Mouse (Mus musculus): ENCODE measurements at regions not wholly inside any gene's neighbourhood (a gene's known extent, or its start where the extent isn't known, plus 50 kb on each side); places are given as distances from the start of the nearest gene placed in this dataset.

DNA sequence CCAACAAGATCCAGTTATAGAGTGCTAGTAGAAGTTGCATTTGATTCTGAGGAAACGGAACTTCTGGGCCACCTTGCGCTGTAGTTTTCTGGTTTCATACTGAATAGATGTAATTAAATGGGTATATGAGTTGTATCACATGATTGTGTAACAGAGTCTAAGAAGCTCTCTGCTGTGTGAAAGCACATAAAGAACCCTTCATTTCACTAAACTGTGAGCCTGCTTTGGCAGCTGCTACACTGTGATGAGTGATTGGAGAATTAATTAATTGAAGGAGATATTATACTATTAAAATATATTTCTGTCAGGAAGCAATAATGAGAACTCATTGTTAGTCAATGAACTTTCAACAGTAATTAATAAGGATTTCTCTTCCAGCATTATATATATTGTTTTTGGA is 369.8 kb upstream of the Fbxo33 start:
- Histone ChIP-seq H3K36me3 (ENCODE audit: insufficient read depth, low read length) (no peaks in the 10 kb centered on the region), H3K27ac (ENCODE audit: low read depth, low read length) (no peak overlapping the region), H3K4me1 (ENCODE audit: insufficient read depth, low read length) (no peaks in the 10 kb centered on the region), H3K4me3 (ENCODE audit: low read depth, low read length) (no peak overlapping the region), H3K9me3 (ENCODE audit: low read length) (no peaks in the 10 kb centered on the region), H3K4me2 (ENCODE audit: low read depth, low read length, poor library complexity, severe bottlenecking) (no peak overlapping the region), H3K27me3 (ENCODE audit: insufficient read depth, low read length) (no peaks in the 10 kb centered on the region), H3K9ac (replicated peaks; ENCODE audit: low read length, poor library complexity, severe bottlenecking) (no peak overlapping the region)
- ATAC-seq (ENCODE audit: low FRiP score) = no peak
- TF ChIP-seq CTCF (IDR thresholded peaks at IDR 0.05) = no peak
- WGBS = 90% methylated on average over 2 of the region's 2 CpGs
- no peak for DNase-seq (ENCODE audit: low spot score)

DNA sequence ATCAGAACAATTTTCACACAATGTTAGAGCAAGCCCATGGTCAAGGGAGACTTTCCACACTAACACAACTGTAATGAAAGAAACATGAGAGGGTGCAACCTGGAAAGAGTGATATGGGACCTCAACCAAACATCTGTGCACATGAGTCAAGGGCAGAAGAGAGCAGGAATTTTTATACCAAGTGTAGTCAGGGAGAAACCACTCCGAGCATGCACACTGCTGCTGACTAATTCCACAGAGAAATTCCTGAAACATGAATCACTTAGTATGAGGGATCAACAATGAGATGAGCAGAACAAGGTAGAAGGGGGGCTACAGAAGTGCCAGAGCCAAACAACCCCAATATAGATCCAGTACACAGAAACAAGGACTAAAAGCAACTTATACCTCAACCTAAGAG is 363.1 kb upstream of the Fbxo33 start:
- Histone ChIP-seq H3K27me3 (ENCODE audit: insufficient read depth, low read length) (no peaks in the 10 kb centered on the region), H3K4me3 (ENCODE audit: low read depth, low read length) (no peak overlapping the region), H3K4me1 (ENCODE audit: insufficient read depth, low read length) (no peaks in the 10 kb centered on the region), H3K36me3 (ENCODE audit: insufficient read depth, low read length) (no peaks in the 10 kb centered on the region), H3K4me2 (ENCODE audit: low read depth, low read length, poor library complexity, severe bottlenecking) (no peak overlapping the region), H3K9me3 (ENCODE audit: low read length) (no peaks in the 10 kb centered on the region), H3K9ac (replicated peaks; ENCODE audit: low read length, poor library complexity, severe bottlenecking) (no peak overlapping the region), H3K27ac (ENCODE audit: low read depth, low read length) (no peak overlapping the region)
- 79% methylated on average over 1 of the region's 1 CpGs for WGBS
- DNase-seq (ENCODE audit: low spot score) (no peak), ATAC-seq (ENCODE audit: low FRiP score) (no peak)
- TF ChIP-seq CTCF (IDR thresholded peaks at IDR 0.05) = no peak

DNA sequence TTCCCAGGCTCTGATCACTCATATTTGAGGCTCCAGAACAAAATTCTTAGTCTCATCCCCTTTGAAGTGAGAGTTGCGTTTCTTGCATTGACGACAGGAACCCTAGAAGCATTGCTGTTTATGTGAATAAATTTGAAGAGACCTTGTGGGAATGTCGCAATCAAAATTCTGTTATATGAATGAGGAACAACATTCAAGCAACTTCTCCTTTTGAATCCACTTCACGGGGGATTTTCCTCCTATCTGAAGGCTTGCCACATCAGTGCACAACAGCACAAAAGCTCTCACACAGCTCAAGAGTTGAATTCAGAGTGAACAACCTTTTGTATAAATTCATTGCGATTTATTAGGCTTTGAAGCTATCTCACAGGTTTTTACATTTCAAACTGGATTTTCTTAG is 360.2 kb upstream of the Fbxo33 start:
- WGBS = 44% methylated on average over 5 of the region's 5 CpGs
- Histone ChIP-seq H3K4me2 (ENCODE audit: low read depth, low read length, poor library complexity, severe bottlenecking) (no peak overlapping the region), H3K9me3 (ENCODE audit: low read length) (no peaks in the 10 kb centered on the region), H3K27me3 (ENCODE audit: insufficient read depth, low read length) (no peaks in the 10 kb centered on the region), H3K9ac (replicated peaks; ENCODE audit: low read length, poor library complexity, severe bottlenecking) (no peak overlapping the region), H3K4me3 (ENCODE audit: low read depth, low read length) (no peak overlapping the region), H3K4me1 (ENCODE audit: insufficient read depth, low read length) (no peaks in the 10 kb centered on the region), H3K36me3 (ENCODE audit: insufficient read depth, low read length) (no peaks in the 10 kb centered on the region), H3K27ac (ENCODE audit: low read depth, low read length) (no peak overlapping the region)
- no peak for TF ChIP-seq CTCF (IDR thresholded peaks at IDR 0.05)
- DNase-seq (ENCODE audit: low spot score) = no peak
- no peak for ATAC-seq (ENCODE audit: low FRiP score)

DNA sequence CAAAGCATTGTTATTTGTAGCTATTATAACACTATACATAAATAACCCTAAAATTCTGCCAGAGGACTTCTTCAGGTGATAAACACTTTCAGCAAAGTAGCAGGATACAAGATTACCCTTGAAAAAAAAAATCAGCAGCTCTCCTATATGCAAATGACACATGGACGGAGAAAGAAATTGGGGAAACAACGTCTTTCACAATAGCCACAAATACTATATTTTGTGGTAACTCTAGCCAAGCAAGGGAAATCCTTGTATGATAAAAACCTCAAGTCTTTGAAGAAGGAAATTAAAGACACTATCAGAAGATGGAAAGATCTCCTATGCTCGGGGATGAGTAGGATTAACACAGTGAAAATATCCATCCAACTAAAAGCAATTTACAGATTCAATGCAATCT is 344.4 kb upstream of the Fbxo33 start:
- no peak overlapping the region for H3K4me3 ChIP-seq (ENCODE audit: low read depth, low read length)
- H3K27me3 ChIP-seq (ENCODE audit: insufficient read depth, low read length) = no peaks in the 10 kb centered on the region
- no peaks in the 10 kb centered on the region for H3K9me3 ChIP-seq (ENCODE audit: low read length)
- H3K4me1 ChIP-seq (ENCODE audit: insufficient read depth, low read length) = no peaks in the 10 kb centered on the region
- no peak for DNase-seq (ENCODE audit: low spot score)
- H3K36me3 ChIP-seq (ENCODE audit: insufficient read depth, low read length) = no peaks in the 10 kb centered on the region
- H3K27ac ChIP-seq (ENCODE audit: low read depth, low read length) = no peak overlapping the region
- H3K9ac ChIP-seq (replicated peaks; ENCODE audit: low read length, poor library complexity, severe bottlenecking) = no peak overlapping the region
- ATAC-seq (ENCODE audit: low FRiP score) = no peak
- TF ChIP-seq CTCF (IDR thresholded peaks at IDR 0.05) = no peak
- no peak overlapping the region for H3K4me2 ChIP-seq (ENCODE audit: low read depth, low read length, poor library complexity, severe bottlenecking)
- 85% methylated on average over 3 of the region's 3 CpGs for WGBS

DNA sequence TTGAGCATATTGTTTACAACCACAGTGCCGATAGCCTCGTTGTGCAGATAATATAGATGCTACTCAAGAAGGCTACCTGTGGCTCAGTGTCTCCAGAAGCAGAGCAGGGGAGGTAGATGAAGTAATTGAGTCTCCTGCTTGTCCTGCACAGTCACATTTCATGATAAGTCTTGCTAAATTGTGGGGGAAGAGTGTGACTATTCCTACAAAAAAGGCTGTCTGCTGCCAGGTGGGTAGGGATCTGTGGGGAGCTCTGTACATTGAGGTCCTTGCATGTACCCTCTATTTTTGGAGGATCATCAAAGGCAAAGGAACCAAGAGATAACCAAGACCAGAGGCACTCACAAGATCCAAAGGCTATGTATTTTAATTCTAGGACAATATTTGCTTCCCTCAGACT is 320.3 kb upstream of the Fbxo33 start:
- WGBS = 86% methylated on average over 2 of the region's 2 CpGs
- H3K4me2 ChIP-seq (ENCODE audit: low read depth, low read length, poor library complexity, severe bottlenecking) = no peak overlapping the region

DNA sequence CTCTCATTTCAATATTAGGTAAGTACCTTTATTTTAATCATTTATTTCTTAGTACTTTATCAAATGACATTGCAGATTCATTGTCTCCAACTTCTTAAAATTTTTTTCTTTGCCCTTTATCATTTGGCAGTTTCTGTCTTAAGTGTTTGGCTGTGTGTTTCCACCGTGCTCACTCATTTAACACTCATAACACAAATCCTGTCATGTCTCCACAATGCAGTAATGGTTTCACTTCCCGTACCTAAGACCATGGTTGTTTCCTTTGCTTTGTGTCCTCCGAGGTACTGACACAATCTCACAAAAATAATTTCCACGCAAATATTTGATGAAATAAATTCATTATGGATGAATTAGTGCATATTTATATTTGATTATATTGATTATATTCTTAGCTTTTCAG is 311.0 kb upstream of the Fbxo33 start:
- no peaks in the 10 kb centered on the region for H3K9me3 ChIP-seq (ENCODE audit: low read length)
- no peak overlapping the region for H3K4me2 ChIP-seq (ENCODE audit: low read depth, low read length, poor library complexity, severe bottlenecking)
- H3K9ac ChIP-seq (replicated peaks; ENCODE audit: low read length, poor library complexity, severe bottlenecking) = no peak overlapping the region
- no peak overlapping the region for H3K4me3 ChIP-seq (ENCODE audit: low read depth, low read length)
- no peak for TF ChIP-seq CTCF (IDR thresholded peaks at IDR 0.05)
- H3K27ac ChIP-seq (ENCODE audit: low read depth, low read length) = no peak overlapping the region
- ATAC-seq (ENCODE audit: low FRiP score) (no peak), DNase-seq (ENCODE audit: low spot score) (no peak)
- no peaks in the 10 kb centered on the region for H3K4me1 ChIP-seq (ENCODE audit: insufficient read depth, low read length)
- no peaks in the 10 kb centered on the region for H3K27me3 ChIP-seq (ENCODE audit: insufficient read depth, low read length)
- no peaks in the 10 kb centered on the region for H3K36me3 ChIP-seq (ENCODE audit: insufficient read depth, low read length)
- 84% methylated on average over 4 of the region's 4 CpGs for WGBS

More for the DNA sequence above, 320.3 kb upstream of the Fbxo33 start:
- Histone ChIP-seq H3K4me1 (ENCODE audit: insufficient read depth, low read length) (no peaks in the 10 kb centered on the region), H3K4me3 (ENCODE audit: low read depth, low read length) (no peak overlapping the region), H3K9ac (replicated peaks; ENCODE audit: low read length, poor library complexity, severe bottlenecking) (no peak overlapping the region), H3K36me3 (ENCODE audit: insufficient read depth, low read length) (no peaks in the 10 kb centered on the region), H3K27ac (ENCODE audit: low read depth, low read length) (no peak overlapping the region), H3K9me3 (ENCODE audit: low read length) (no peaks in the 10 kb centered on the region), H3K27me3 (ENCODE audit: insufficient read depth, low read length) (no peaks in the 10 kb centered on the region)
- ATAC-seq (ENCODE audit: low FRiP score) (no peak), DNase-seq (ENCODE audit: low spot score) (no peak)
- TF ChIP-seq CTCF (IDR thresholded peaks at IDR 0.05) = no peak

DNA sequence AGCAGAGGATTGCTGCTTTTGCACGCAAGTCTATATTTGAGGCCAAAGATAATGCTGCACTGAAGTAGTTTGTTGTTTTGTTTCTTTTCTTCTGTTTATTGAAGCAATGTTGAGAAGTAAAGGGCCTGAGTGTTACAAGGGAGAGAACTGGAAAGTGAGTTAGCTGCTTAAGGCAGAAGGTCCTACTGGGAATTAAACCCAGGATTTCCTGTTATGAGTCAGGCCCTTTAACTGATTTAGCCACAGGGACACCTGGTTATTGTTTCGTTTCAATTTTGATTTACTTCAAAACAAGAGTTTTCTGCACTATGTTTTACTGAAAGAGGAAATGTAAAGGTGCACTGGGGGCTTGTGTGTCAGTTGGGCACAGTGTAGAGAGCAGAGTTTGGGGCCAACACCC is 303.8 kb upstream of the Fbxo33 start:
- ATAC-seq (ENCODE audit: low FRiP score) (no peak), DNase-seq (ENCODE audit: low spot score) (no peak)
- no peak overlapping the region for H3K27ac ChIP-seq (ENCODE audit: low read depth, low read length)
- TF ChIP-seq CTCF (IDR thresholded peaks at IDR 0.05) = no peak
- no peaks in the 10 kb centered on the region for H3K27me3 ChIP-seq (ENCODE audit: insufficient read depth, low read length)
- H3K4me3 ChIP-seq (ENCODE audit: low read depth, low read length) = no peak overlapping the region
- no peak overlapping the region for H3K9ac ChIP-seq (replicated peaks; ENCODE audit: low read length, poor library complexity, severe bottlenecking)
- H3K4me2 ChIP-seq (ENCODE audit: low read depth, low read length, poor library complexity, severe bottlenecking) = no peak overlapping the region
- H3K9me3 ChIP-seq (ENCODE audit: low read length) = no peaks in the 10 kb centered on the region
- no peaks in the 10 kb centered on the region for H3K36me3 ChIP-seq (ENCODE audit: insufficient read depth, low read length)
- H3K4me1 ChIP-seq (ENCODE audit: insufficient read depth, low read length) = no peaks in the 10 kb centered on the region
- 81% methylated on average over 2 of the region's 2 CpGs for WGBS
